32 mouse cellular contexts compared by ENCODE assay signal in genomic region chr5:149587327-149587895, GRCm38 (mm10). TPM values are rescaled to one million over a fixed set of nuclear protein-coding genes. Genes with fewer than 3 reads are reported as not detected.
A peak's percentile ranks its signal among the peaks of the same experiment; 100 is the strongest.
DNase-seq lines count a peak whose midpoint lies in the region; ATAC-seq lines count a peak whose summit lies in the region.
"Had no signal": no experiment of that assay in that cellular context is flagged by ENCODE, and none has a peak within 500 bp of the region (broad histone marks: within the 10 kb centered on the region; RNA-seq: fewer than 3 reads in every experiment).

No protein-coding gene starts in this region.

- H3K4me1 ChIP-seq in liver, embryonic 12.5 days = peaks cover 15% of the 10 kb centered on the region

- no peak overlapping the region for H3K9ac ChIP-seq in liver, embryonic 12.5 days
- H3K9ac ChIP-seq: embryonic facial prominence, embryonic 15.5 days; forebrain, embryonic 12.5 days; heart, embryonic 15.5 days; kidney, embryonic 15.5 days; limb, embryonic 15.5 days; liver, embryonic 15.5 days; lung, embryonic 14.5 days; midbrain, embryonic 15.5 days had no signal

- no peaks in the 10 kb centered on the region for H3K9me3 ChIP-seq in liver, embryonic 12.5 days (replicated peaks)
- H3K9me3 ChIP-seq: embryonic facial prominence, embryonic 10.5 days; embryonic facial prominence, embryonic 15.5 days; forebrain, embryonic 12.5 days; heart, embryonic 10.5 days; heart, embryonic 15.5 days; kidney, embryonic 15.5 days; limb, embryonic 10.5 days; limb, embryonic 15.5 days; liver, embryonic 15.5 days; midbrain, embryonic 15.5 days had no signal

- no peak overlapping the region for H3K27ac ChIP-seq in liver, embryonic 12.5 days
- H3K27ac ChIP-seq: embryonic facial prominence, embryonic 10.5 days; embryonic facial prominence, embryonic 15.5 days; forebrain, embryonic 12.5 days; heart, embryonic 15.5 days; kidney, embryonic 15.5 days; limb, embryonic 10.5 days; limb, embryonic 15.5 days; liver, embryonic 15.5 days; midbrain, embryonic 15.5 days had no signal

- H3K36me3 ChIP-seq in liver, embryonic 12.5 days = no peaks in the 10 kb centered on the region
- H3K36me3 ChIP-seq: embryonic facial prominence, embryonic 10.5 days; embryonic facial prominence, embryonic 15.5 days; forebrain, embryonic 12.5 days; heart, embryonic 10.5 days; heart, embryonic 15.5 days; kidney, embryonic 15.5 days; limb, embryonic 10.5 days; limb, embryonic 15.5 days; liver, embryonic 15.5 days; midbrain, embryonic 15.5 days had no signal

- DNase-seq in CD4-positive, CD25-positive, alpha-beta regulatory T cell, adult 2 months (ENCODE audit: low read depth, low spot score) = peak; percentile 41
- DNase-seq in ES-CJ7 (ENCODE audit: low read depth, low spot score) = peak; percentile 51
- DNase-seq in ZHBTc4 (ENCODE audit: low read depth, low spot score) = peak; percentile 68
- no peak for DNase-seq in lung, postnatal 25 days (ENCODE audit: low spot score)
- no peak for DNase-seq in kidney, postnatal 36 days
- no peak for DNase-seq in yolk sac, embryonic 10.5 days (ENCODE audit: low spot score)
- DNase-seq: adrenal gland, adult 8-10 months; cerebellum, adult 2 months; cerebellum, postnatal 14 days; gastrocnemius, postnatal 10 days; kidney, adult 11 months; kidney, postnatal 4 days; layer of hippocampus, postnatal 36 days; lung, embryonic 14.5 days; lung, postnatal 14 days; right cerebral cortex, postnatal 25 days; thymus, postnatal 14 days had no signal

- H3K4me3 ChIP-seq in liver, embryonic 12.5 days = no peak overlapping the region
- H3K4me3 ChIP-seq: embryonic facial prominence, embryonic 10.5 days; embryonic facial prominence, embryonic 15.5 days; forebrain, embryonic 12.5 days; heart, embryonic 10.5 days; heart, embryonic 15.5 days; kidney, embryonic 15.5 days; limb, embryonic 10.5 days; limb, embryonic 15.5 days; liver, embryonic 15.5 days; midbrain, embryonic 15.5 days had no signal

- H3K4me2 ChIP-seq in liver, embryonic 12.5 days = no peak overlapping the region
- H3K4me2 ChIP-seq: embryonic facial prominence, embryonic 15.5 days; forebrain, embryonic 12.5 days; heart, embryonic 15.5 days; kidney, embryonic 15.5 days; limb, embryonic 15.5 days; liver, embryonic 15.5 days; lung, embryonic 14.5 days; midbrain, embryonic 15.5 days had no signal

- peak; percentile 53 for ATAC-seq in inflammation-experienced regulatory T-cells, adult 6 months
- no peak for ATAC-seq in liver, embryonic 12.5 days
- ATAC-seq: hindbrain, embryonic 16.5 days; midbrain, embryonic 15.5 days had no signal

- 35% methylated on average over 11 of the region's 11 CpGs for WGBS in liver, embryonic 12.5 days (ENCODE audit: insufficient replicate concordance)

- no peaks in the 10 kb centered on the region for H3K27me3 ChIP-seq in liver, embryonic 12.5 days (replicated peaks)
- H3K27me3 ChIP-seq: embryonic facial prominence, embryonic 15.5 days; heart, embryonic 15.5 days; kidney, embryonic 15.5 days; limb, embryonic 15.5 days; liver, embryonic 15.5 days; midbrain, embryonic 15.5 days had no signal

RNA-seq across cellular contexts. Expression of gene Hsph1, which starts 48.8 kb away (rescaled TPM):
- 10 to 100 TPM; 15.8 to 35.5 (median 20.2) TPM for polyA plus RNA-seq in inflammation-experienced regulatory T-cells, adult 6 months (2017; shearing (Covaris generic))
- 69.5 and 76.4 TPM in 2 replicates for polyA plus RNA-seq in liver, embryonic 12.5 days (2016; fragmentation: Nextera tagmentation; extraction: Ambion mirVana)

RNA-seq across cellular contexts. Expression of gene Wdr95, which starts 58.9 kb away (rescaled TPM):
- 1 to 10 TPM in 1 of 3 experiments, not detected in 2; 3.0 TPM for polyA plus RNA-seq in inflammation-experienced regulatory T-cells, adult 6 months (2017; shearing (Covaris generic))
- not detected in 2 replicates for polyA plus RNA-seq in liver, embryonic 12.5 days (2016; fragmentation: Nextera tagmentation; extraction: Ambion mirVana)
- polyA plus RNA-seq: embryonic facial prominence, embryonic 10.5 days; heart, embryonic 10.5 days; heart, embryonic 15.5 days; hindbrain, embryonic 11.5 days; kidney, embryonic 15.5 days; limb, embryonic 10.5 days; liver, embryonic 15.5 days; lung, embryonic 14.5 days; neural tube, embryonic 11.5 days had no signal

Comparison
In these comparisons a context has a peak if more than half of its experiments do, and no peak if none do; other contexts are left out.
1. DNase-seq: peak in CD4-positive, CD25-positive, alpha-beta regulatory T cell, adult 2 months (single experiment), ES-CJ7 (single experiment) and ZHBTc4 (single experiment); none in lung, postnatal 25 days (single experiment), kidney, postnatal 36 days (0 of 2) and yolk sac, embryonic 10.5 days (single experiment).